Mouse (Mus musculus) heart, embryonic 12.5 days (tissue): Measurements from ENCODE around the gene Kdm1b. TPM values are rescaled to one million over a fixed set of nuclear protein-coding genes. Genes with fewer than 3 reads are reported as not detected.

Experiments
- ATAC-seq: fragments of 200-750 bp; cut with Nextera tagmentation; 2 replicates; pipeline ENCODE4 v1.8.0; 2017; ENCODE audit warnings: moderate TSS enrichment, moderate library complexity; ENCODE audit not compliant: insufficient number of reproducible peaks, low FRiP score
- H3K27ac ChIP-seq: fragments of 300-500 bp; sonication (generic); 2 replicates; pipeline ENCODE4 v1.5.1; 2016; ENCODE audit warnings: mild to moderate bottlenecking, moderate library complexity; ENCODE audit not compliant: poor library complexity, severe bottlenecking
- H3K27me3 ChIP-seq: fragments of 300-500 bp; sonication (generic); replicated peaks from 2 replicates; pipeline ENCODE4 v1.6.1; 2016; ENCODE audit warnings: mild to moderate bottlenecking, moderate library complexity
- H3K36me3 ChIP-seq: fragments of 300-500 bp; sonication (generic); 2 replicates; pipeline ENCODE4 v1.6.1; 2016; ENCODE audit warnings: mild to moderate bottlenecking, moderate library complexity
- H3K4me1 ChIP-seq: fragments of 300-500 bp; sonication (generic); replicated peaks from 2 replicates; pipeline ENCODE4 v1.6.1; 2016; ENCODE audit warnings: mild to moderate bottlenecking
- H3K4me2 ChIP-seq: fragments of 300-500 bp; sonication (generic); 2 replicates; pipeline ENCODE4 v1.6.1; 2016; ENCODE audit warnings: mild to moderate bottlenecking, moderate library complexity
- H3K4me3 ChIP-seq: fragments of 300-500 bp; sonication (generic); 2 replicates; pipeline ENCODE4 v1.5.1; 2016; ENCODE audit warnings: mild to moderate bottlenecking
- H3K9ac ChIP-seq: fragments of 300-500 bp; sonication (generic); 2 replicates; pipeline ENCODE4 v1.6.1; 2016; ENCODE audit warnings: mild to moderate bottlenecking, moderate library complexity
- H3K9me3 ChIP-seq: fragments of 300-500 bp; sonication (generic); replicated peaks from 2 replicates; pipeline ENCODE4 v1.6.1; 2016; ENCODE audit warnings: mild to moderate bottlenecking, moderate library complexity
- WGBS: fragments of 180-500 bp; shearing (Covaris S2); methylation state at CpG from one replicate; pipeline ENCODE4 v1.1.7; 2016; 5-methylcytosine and 5-hydroxymethylcytosine counted together
- polyA plus RNA-seq: library from polyadenylated mRNA; unstranded; fragments of >200 nt; fragmentation: Nextera tagmentation; extraction: Ambion mirVana; gene quantifications from 2 replicates; pipeline ENCODE4 v1.2.1, GENCODE M21; 2016

Kdm1b gene
- polyA plus RNA-seq, 1 experiment from 2014 or later: 9.0 TPM

DNA sequence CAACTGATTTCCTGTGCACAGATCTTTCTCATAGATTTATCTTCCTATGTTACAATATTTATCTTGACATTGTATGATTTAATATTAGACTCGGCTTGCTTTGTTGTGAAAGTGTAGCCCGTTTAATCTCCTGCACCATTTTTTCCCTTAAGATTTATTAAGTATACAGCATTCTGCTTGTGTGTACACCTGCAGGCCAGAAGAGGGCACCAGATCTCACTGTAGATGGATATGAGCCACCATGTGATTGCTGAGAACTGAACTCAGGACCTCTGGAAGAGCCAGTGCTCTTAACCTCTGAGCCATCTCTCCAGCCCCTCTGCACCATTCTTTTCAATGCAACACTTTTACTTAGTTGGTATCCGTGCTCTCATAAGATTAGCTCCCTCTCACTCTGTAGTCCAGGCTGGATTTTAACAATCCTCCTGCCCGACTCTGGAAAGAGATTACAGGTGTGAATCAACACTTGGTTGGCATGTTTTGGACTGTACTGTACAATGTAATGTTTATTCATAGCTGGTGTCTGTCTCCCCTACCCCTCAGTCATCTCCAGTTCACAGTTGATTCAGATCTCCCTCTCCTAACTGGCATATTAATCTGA lies 37.7 kb downstream of the Kdm1b start:
- Histone ChIP-seq H3K27me3 (no peaks in the 10 kb centered on the region), H3K9ac (no peak overlapping the region), H3K4me3 (no peak overlapping the region), H3K36me3 (peaks cover 39% of the 10 kb centered on the region), H3K9me3 (peaks cover 4% of the 10 kb centered on the region), H3K4me1 (no peaks in the 10 kb centered on the region), H3K27ac (no peak overlapping the region), H3K4me2 (no peak overlapping the region)
- 83% methylated on average over 4 of the region's 4 CpGs for WGBS
- ATAC-seq: no peak

DNA sequence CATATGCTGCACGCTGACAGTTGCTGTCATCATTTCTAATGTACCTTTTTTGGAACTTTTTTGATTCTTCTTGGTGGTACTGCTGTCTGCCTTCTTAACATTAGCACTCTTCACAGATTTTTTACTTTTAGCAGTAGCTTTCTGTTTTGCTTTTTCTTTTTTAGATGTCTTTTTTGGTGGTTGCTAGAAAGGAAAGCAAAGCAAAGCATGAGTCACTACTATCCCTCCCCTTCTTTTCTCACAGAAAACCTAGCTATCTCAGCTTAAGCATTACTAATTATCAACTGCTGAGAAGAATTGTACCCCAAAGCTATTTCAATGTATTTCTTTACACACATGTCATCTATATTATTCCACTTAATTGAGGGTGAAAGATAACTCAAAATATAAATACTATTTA lies 45.1 kb downstream of the Kdm1b start:
- Histone ChIP-seq H3K27me3 (no peaks in the 10 kb centered on the region), H3K4me1 (no peaks in the 10 kb centered on the region), H3K27ac (no peak overlapping the region), H3K36me3 (peaks cover 42% of the 10 kb centered on the region), H3K9me3 (no peaks in the 10 kb centered on the region), H3K4me2 (no peak overlapping the region), H3K9ac (no peak overlapping the region), H3K4me3 (no peak overlapping the region)
- 89% methylated on average over 1 of the region's 1 CpGs for WGBS
- no peak for ATAC-seq

DNA sequence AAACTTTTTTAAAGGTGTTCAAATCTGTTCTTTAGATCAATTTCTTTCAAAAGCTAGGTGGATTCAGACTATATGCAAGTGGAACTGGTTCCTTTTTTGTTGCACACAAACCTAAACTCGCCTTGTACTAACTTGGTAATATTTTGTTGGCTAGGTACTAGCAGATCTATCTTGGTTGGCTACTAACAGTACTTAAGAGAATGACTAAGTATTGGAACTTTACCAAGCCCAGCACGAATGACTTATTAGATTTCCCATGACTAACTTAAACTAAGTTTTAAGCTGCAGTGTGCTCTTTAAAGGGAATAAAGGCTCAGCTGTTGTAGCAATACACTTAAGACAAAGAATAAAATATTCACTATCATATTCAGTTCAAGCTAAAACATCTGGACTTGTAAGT lies 46.0 kb downstream of the Kdm1b start:
- H3K4me2 ChIP-seq: no peak overlapping the region
- no peak overlapping the region for H3K27ac ChIP-seq
- H3K36me3 ChIP-seq: peaks cover 49% of the 10 kb centered on the region
- H3K4me3 ChIP-seq: no peak overlapping the region
- no peaks in the 10 kb centered on the region for H3K9me3 ChIP-seq
- no peak for ATAC-seq
- no peaks in the 10 kb centered on the region for H3K27me3 ChIP-seq
- no peaks in the 10 kb centered on the region for H3K4me1 ChIP-seq
- 90% methylated on average over 2 of the region's 2 CpGs for WGBS
- no peak overlapping the region for H3K9ac ChIP-seq

DNA sequence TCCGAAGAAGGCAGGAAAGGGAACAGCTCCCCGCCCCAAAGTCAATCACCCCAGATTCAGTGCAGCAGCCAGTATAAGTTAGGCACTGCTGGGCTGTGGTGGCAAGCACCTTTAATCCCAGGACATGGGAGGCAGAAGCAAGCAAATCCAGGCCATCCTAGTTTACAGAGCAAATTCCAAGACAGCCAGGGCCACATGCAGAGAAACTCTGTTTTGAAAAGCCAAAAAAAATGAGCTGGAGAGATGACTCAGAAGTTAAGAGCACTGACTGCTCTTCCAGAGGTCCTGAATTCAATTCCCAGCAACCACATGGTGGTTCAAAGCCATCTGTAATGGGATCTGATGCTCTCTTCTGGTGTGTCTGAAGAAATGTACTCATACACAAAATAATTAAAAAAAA lies 50.5 kb downstream of the Kdm1b start:
- H3K9me3 ChIP-seq: no peaks in the 10 kb centered on the region
- H3K27me3 ChIP-seq: no peaks in the 10 kb centered on the region
- H3K4me3 ChIP-seq: no peak overlapping the region
- no peak for ATAC-seq
- WGBS: 91% methylated on average over 2 of the region's 2 CpGs
- H3K36me3 ChIP-seq: peaks cover 55% of the 10 kb centered on the region
- H3K27ac ChIP-seq: no peak overlapping the region
- no peak overlapping the region for H3K4me2 ChIP-seq
- no peak overlapping the region for H3K9ac ChIP-seq
- peaks cover 7% of the 10 kb centered on the region; the same call in 1 of the 2 replicates for H3K4me1 ChIP-seq

DNA sequence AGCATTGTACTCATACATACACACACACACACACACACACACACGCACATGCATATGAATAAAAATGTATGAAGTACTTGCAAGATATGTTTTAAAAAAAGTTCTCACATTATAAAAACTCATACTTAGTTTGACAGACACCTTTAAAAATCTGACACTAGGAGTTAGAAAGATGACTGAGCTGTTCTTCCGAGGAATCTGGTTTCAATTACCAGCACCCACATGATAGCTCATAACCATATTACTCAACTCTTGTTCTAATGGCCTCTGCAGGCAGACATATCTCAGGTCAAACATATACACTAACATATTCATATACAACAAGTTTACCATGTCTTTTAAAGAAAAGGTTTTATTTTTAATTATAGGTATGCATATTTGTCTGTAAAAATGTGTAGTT lies 53.3 kb downstream of the Kdm1b start:
- Histone ChIP-seq H3K27me3 (no peaks in the 10 kb centered on the region), H3K36me3 (peaks cover 53% of the 10 kb centered on the region), H3K4me2 (no peak overlapping the region), H3K9me3 (no peaks in the 10 kb centered on the region), H3K4me1 (peaks cover 7% of the 10 kb centered on the region; the same call in 1 of the 2 replicates), H3K27ac (no peak overlapping the region), H3K9ac (no peak overlapping the region), H3K4me3 (no peak overlapping the region)
- WGBS: 89% methylated on average over 2 of the region's 2 CpGs
- no peak for ATAC-seq

DNA sequence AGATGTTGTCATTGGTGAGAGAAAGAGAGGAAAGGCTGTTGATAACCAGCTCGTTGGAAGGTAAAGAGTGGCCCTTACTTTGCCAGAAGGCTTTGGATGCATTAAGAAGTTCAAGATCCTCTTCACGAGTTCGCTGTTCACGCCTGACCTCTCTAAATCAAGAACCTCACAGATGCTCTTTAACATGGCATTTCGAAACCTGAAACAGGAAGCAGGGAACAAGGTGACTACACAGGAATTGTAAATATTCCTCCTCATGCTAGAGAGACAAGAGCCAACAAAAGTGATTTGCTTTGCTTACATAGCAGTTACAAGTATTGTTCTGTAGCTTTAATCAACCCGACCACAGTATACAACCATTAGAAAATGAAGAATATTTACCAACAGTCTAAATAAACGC lies 56.0 kb downstream of the Kdm1b start:
- Histone ChIP-seq H3K36me3 (peaks cover 43% of the 10 kb centered on the region), H3K4me3 (no peak overlapping the region), H3K9ac (no peak overlapping the region), H3K9me3 (no peaks in the 10 kb centered on the region), H3K4me1 (peaks cover 21% of the 10 kb centered on the region), H3K4me2 (no peak overlapping the region), H3K27ac (no peak overlapping the region), H3K27me3 (no peaks in the 10 kb centered on the region)
- WGBS: 79% methylated on average over 7 of the region's 7 CpGs
- ATAC-seq: no peak

DNA sequence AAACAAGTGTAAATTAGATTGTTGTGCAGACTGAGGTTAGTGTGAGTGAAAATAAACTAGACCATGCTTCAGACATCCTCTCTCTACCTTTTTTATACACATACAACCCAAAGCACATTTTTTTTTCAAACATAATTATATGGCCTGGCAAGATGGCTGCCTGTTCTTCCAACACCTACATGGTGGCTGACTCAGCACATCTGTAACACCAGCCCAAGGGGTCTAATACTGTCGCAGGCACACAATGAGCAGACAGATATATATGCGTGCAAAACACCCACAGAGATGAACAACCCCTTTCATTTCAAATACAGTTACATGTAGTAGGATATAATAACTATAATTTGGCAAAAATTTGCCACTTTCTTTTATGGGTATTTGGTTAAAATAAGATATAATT lies 57.3 kb downstream of the Kdm1b start:
- Histone ChIP-seq H3K4me3 (no peak overlapping the region), H3K27ac (no peak overlapping the region), H3K9ac (no peak overlapping the region), H3K36me3 (peaks cover 32% of the 10 kb centered on the region), H3K9me3 (no peaks in the 10 kb centered on the region), H3K4me2 (no peak overlapping the region), H3K4me1 (peaks cover 18% of the 10 kb centered on the region), H3K27me3 (no peaks in the 10 kb centered on the region)
- ATAC-seq: no peak
- WGBS: 89% methylated on average over 2 of the region's 2 CpGs

DNA sequence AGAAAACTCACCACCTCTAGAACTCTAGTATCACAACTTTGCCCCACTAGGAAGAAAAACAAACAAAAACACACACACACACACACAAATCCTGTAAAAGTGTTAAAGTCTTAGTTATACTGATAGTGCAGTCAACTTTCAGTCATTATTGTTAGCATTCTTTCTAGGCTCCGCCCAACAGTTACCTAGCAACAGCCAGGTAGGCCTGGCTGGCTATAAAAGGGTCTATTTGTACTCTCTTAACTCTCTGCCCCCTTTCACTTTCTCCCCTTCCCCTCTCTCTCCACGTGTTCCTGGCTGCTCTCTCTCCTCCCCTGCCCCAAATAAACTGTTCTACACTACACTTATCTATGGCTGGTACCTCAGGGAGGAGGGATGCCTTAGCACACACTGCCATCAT lies 60.8 kb downstream of the Kdm1b start:
- Histone ChIP-seq H3K4me2 (peak overlapping the region; percentile 73), H3K9me3 (no peaks in the 10 kb centered on the region), H3K9ac (peak overlapping the region; percentile 56), H3K27me3 (no peaks in the 10 kb centered on the region), H3K36me3 (peaks cover 15% of the 10 kb centered on the region), H3K4me3 (peak overlapping the region; percentile 31), H3K4me1 (peaks cover 24% of the 10 kb centered on the region), H3K27ac (no peak overlapping the region)
- 28% methylated on average over 2 of the region's 2 CpGs for WGBS
- no peak for ATAC-seq

DNA sequence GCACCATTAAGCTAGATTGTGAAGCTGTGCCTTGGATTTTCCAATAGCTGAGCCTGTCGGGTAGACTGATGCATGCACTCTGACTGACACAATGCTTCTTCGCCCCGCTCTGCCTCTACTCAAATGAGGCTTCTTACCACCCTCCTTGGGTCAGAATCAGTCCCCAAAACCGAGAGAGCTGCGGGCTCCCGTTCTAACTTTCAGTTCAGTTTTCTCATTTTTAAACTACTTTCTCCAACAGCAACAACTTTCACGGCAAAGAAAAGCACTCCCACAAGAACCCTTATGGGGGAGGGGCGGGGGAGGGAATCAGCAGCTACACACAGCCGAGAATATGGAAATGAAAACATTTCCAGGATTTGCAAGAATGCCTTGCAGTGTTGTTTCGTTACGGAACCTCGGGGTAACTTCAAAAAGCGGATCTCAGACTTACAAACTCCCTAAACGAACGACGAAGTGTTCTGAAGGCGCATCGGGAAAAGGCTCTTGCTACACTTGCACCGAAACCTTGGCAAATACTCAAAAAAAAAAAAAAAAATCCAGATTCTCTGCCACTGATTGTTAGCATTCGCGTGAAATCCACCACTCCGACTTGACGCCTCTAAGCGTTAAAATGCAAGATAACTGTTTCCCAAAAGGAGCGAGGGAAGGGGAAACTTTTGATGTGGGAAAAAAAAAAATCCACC lies 61.7 kb downstream of the Kdm1b start:
- H3K27me3 ChIP-seq: no peaks in the 10 kb centered on the region
- peak overlapping the region; percentile 100 for H3K27ac ChIP-seq
- peak overlapping the region; percentile 90 for H3K4me3 ChIP-seq
- H3K9me3 ChIP-seq: no peaks in the 10 kb centered on the region
- peak overlapping the region; percentile 73 for H3K4me2 ChIP-seq
- H3K9ac ChIP-seq: peak overlapping the region; percentile 95
- no peak for ATAC-seq
- peaks cover 27% of the 10 kb centered on the region for H3K4me1 ChIP-seq
- WGBS: under 1% methylated on average over 25 of the region's 25 CpGs
- peaks cover 12% of the 10 kb centered on the region for H3K36me3 ChIP-seq

DNA sequence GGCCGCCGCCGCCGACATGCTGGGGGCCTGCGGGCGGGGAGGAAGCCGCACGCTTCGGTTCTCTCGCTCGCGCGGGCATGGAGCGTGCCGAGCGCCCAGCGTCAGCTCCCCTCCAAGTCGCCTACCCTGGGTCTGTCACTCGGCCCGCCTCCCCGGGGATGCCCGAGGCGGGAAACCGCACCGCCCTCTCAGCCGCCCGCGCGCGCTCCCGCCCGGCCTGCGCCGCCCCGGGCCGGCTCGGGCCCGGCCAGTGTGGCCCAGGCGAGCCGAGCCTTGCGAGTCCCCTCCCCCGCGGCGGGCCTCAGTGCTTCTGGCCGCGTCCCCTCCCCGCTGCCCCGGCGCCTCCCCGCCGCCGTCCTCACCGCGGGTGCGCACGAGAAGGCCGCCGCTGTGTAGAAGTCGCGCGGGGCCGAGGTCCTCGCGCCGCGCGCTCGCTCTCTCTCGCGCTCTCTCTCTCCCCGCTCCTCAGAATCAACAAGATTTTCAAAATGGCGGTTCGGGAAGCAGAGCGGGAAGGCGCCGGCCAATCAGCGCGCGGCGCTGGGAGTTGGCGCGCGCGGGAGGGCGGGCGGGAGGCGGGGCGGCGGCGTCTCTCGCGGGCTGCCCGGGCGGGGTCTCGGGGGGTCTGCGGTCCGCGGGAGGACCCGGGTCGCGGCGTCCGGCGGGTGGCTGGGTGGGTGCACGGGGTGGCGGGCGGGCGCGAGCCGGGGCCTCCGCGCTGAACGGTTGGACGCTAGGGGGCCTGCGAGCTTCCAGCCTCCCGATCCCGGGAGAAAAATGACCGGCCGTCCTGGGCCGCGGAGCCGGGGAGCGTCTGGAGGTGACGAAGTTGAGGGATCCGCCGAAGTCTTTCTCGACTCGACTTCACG lies 62.6 kb downstream of the Kdm1b start, which contains the start of gene Dek:
Gene Dek, minus strand, starts transcription at position 491 of the 869 bp plus-strand sequence.
- H3K4me1 ChIP-seq: peaks cover 36% of the 10 kb centered on the region
- peak within 1 kb of the TSS; percentile 73 for H3K4me2 ChIP-seq
- H3K4me3 ChIP-seq: peak within 1 kb of the TSS; percentile 90
- peak; percentile 92 for ATAC-seq
- H3K36me3 ChIP-seq: peaks cover 7% of the 10 kb centered on the region
- no peaks in the 10 kb centered on the region for H3K27me3 ChIP-seq
- H3K9ac ChIP-seq: peak within 1 kb of the TSS; percentile 95
- no peaks in the 10 kb centered on the region for H3K9me3 ChIP-seq
- under 1% methylated on average over 91 of the region's 129 CpGs for WGBS
- peak within 1 kb of the TSS; percentile 100 for H3K27ac ChIP-seq

DNA sequence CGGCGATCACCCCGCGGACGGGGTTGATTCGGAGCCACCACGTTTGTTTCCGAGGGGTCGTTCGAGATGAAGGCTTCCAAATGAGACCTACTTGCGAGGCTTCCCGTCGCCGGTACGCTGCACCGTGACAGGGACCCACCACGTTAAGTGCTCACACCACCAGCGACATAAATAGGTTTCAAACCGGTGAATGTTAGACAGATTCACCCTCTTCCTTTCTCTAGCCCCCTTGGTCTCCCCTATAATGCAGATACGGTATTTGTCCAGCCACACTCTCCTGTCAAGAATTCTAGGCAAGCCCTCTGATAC lies 63.2 kb downstream of the Kdm1b start:
- peak; percentile 6; the same call in 1 of the 2 replicates for ATAC-seq
- H3K4me2 ChIP-seq: peak overlapping the region; percentile 73
- H3K9ac ChIP-seq: peak overlapping the region; percentile 95
- WGBS: under 1% methylated on average over 20 of the region's 20 CpGs
- no peaks in the 10 kb centered on the region for H3K27me3 ChIP-seq
- peaks cover 4% of the 10 kb centered on the region; the same call in 1 of the 2 replicates for H3K36me3 ChIP-seq
- H3K4me3 ChIP-seq: peak overlapping the region; percentile 90
- H3K4me1 ChIP-seq: peaks cover 40% of the 10 kb centered on the region
- H3K27ac ChIP-seq: peak overlapping the region; percentile 100
- no peaks in the 10 kb centered on the region for H3K9me3 ChIP-seq
